Mouse (Mus musculus) bone marrow macrophage, adult 2 months (primary cell): Measurements from ENCODE around the gene Hdgfl2.

ENCODE experiments used
- CTCF ChIP-seq: IDR thresholded peaks from 2 replicates; pipeline ENCODE4 v1.5.1; 2012; ENCODE audit warnings: low read depth, mild to moderate bottlenecking, low read length, moderate library complexity
- POLR2A ChIP-seq: IDR thresholded peaks from 2 replicates; pipeline ENCODE4 v1.6.1; 2012; ENCODE audit warnings: mild to moderate bottlenecking, low read depth, low read length, borderline replicate concordance

DNA sequence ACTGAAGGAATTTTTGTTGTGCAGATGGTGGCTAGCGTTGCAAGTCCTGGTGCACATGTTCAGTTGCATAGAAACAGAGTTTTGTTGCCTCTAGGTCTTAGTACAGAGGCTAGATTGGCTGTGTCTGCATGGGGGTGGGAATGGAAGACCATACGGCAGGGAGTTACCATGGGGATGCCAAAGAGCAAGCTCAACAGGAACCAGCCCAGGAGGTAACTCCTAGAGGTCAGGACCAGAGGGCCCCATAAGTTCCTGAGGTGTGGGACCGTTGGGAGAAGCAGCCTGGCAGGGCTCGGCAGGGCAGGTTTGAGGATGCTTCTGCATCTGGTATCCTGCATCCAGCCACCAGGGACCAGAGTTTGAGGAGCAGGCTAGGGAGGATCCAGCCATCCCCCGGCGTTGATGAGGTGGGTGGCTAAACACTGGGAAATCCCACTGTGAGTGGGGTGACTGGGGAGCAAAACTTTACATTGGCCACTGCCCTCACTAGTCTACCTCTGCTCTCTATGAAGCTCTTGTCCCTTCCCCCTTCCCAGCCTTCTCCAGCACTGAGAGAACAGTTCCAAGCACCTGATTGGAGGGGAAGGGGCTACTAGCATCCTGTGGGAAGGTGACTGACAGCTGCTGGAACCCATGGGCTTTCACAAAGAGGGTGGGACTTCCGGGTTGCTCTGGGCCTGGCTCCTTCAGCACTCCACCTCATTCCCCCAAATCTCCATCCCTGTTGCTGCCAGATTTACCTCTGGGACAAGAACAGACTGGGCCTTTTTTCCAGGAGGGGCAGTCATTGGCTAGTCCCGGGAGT, 1.5 kb downstream of the Hdgfl2 start:
- TF ChIP-seq CTCF (no peak), POLR2A (no peak)
